Mouse (Mus musculus) G1E (cell line): Measurements from ENCODE around the gene Proca1.

Experiments
- CTCF ChIP-seq: IDR thresholded peaks from 2 replicates; pipeline ENCODE4 v1.5.1; 2012; ENCODE audit warnings: low read depth, low read length, inconsistent platforms, mixed read lengths
- GATA1 ChIP-seq: IDR thresholded peaks from 2 replicates; pipeline ENCODE4 v1.6.1; 2012; ENCODE audit warnings: borderline replicate concordance, low read length, inconsistent platforms, mixed read lengths
- GATA2 ChIP-seq: IDR thresholded peaks from 2 replicates; pipeline ENCODE4 v1.6.1; 2012; ENCODE audit warnings: low read depth, low read length, inconsistent platforms, borderline replicate concordance

DNA sequence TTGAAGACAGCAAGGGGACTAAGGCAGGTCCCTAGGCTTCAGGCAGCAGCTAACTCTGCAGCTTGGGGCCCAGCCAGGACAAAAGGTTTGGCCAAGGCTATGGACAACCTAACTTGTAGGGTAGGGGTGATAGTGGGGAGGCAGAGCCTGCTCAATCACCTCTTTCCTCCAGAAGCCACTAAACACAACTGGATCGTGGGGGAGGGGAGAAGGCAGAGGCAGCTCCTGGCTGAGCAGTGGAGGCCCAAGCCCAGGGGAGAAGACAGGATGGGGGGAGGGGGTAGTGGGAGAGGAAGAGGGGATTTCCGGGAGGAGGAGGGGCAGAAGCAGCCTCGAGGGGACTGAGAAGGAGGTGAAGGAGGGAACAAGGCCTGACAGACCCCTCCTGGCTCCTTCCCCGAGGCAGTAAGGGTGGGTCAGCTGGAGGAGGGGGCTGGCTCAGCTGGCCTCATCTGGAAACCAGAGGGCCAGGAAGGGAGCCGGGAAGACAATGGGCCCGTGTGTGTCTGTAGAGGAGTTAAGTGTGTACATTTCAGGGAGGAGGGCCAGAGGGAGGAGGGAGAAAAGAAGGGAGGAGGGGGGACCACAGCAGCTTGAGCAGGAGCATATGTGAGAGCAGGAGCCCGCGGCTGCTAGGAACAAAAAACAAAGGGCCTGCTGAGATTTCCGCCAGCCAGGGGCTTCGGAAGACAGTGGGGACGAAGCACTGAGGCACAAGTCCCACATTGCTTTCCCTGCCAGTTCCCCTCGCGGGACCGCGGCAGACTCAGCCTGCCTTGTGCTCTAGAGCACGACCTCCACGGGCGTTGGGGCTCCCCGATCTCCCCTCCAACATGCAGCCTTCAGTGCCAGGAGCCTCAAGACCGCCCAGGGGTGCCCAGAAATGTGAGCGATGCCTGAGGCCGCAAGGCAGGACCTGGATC, 29.2 kb upstream of the Proca1 start:
- TF ChIP-seq GATA1 (no peak), GATA2 (no peak), CTCF (no peak)
